Mouse (Mus musculus): Measurements from ENCODE around the gene Car12. TPM values are rescaled to one million over a fixed set of nuclear protein-coding genes. Genes with fewer than 3 reads are reported as not detected.

The Car12 gene
- polyA plus RNA-seq, 2 experiments: 0.10 to 0.17 TPM

- TF ChIP-seq EP300 (IDR thresholded peaks at IDR 0.05; ENCODE audit: low read depth) (no peak), CTCF (IDR thresholded peaks at IDR 0.05; ENCODE audit: low read depth) (no peak)
- no peak overlapping the region for H3K27ac ChIP-seq
- no peaks in the 10 kb centered on the region; a peak in 1 of 4 replicates for H3K4me1 ChIP-seq (replicated peaks; ENCODE audit: control insufficient read depth in 2 of 2, insufficient read depth in 2 of 2, low read length in 1 of 2)
- 48% methylated on average over 12 of the region's 12 CpGs for whole genome bisulfite sequencing (ENCODE audit: insufficient replicate concordance)
- DNase-seq (ENCODE audit: low read depth in 3 of 3, low spot score in 3 of 3): no peak
- H3K4me3 ChIP-seq (ENCODE audit: insufficient read depth in 1 of 2, low read depth in 2 of 2, low read length in 2 of 2): no peak overlapping the region
- no peaks in the 10 kb centered on the region for H3K36me3 ChIP-seq (replicated peaks; ENCODE audit: control insufficient read depth, insufficient read depth, low read depth)
- H3K9ac ChIP-seq (replicated peaks): no peak overlapping the region
- H3K9me3 ChIP-seq (ENCODE audit: control insufficient read depth, low read length): no peaks in the 10 kb centered on the region
- no peak for ATAC-seq (ENCODE audit: insufficient read depth)
- H3K27me3 ChIP-seq (ENCODE audit: control insufficient read depth, insufficient read depth, low read length): peaks cover 4% of the 10 kb centered on the region
- H3K4me2 ChIP-seq (ENCODE audit: low read depth): no peak overlapping the region
These were observed 4.5 kb upstream of the Car12 start for GRCm38 (mm10) chr9:66708816-66709555.

DNA sequence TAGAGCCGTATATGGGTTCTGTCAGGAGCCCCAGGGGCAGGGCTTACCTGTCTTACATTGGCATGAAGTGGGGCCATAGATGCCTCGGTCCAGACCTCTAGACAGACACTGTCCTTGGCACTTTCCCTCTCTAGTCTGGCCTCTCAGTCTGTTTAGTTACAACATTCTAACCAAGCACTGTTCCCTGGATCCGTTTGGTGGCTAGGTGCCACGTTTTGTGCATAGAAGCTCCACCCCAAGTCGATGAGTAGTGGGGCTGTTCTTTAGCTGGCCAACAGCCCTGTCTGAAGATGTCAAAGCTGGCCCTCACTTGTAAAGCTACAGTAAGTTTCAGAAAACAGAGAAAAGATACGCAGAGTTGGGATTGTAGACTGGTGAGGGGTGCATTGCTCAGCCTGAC lies 2.9 kb upstream of the Car12 start:
- H3K36me3 ChIP-seq (replicated peaks; ENCODE audit: control insufficient read depth, insufficient read depth, low read depth): no peaks in the 10 kb centered on the region
- H3K9me3 ChIP-seq (ENCODE audit: control insufficient read depth, low read length): no peaks in the 10 kb centered on the region
- ATAC-seq (ENCODE audit: insufficient read depth) (no peak), DNase-seq (ENCODE audit: low read depth in 3 of 3, low spot score in 3 of 3) (no peak)
- H3K4me2 ChIP-seq (ENCODE audit: low read depth): no peak overlapping the region
- H3K4me1 ChIP-seq (replicated peaks; ENCODE audit: control insufficient read depth in 2 of 2, insufficient read depth in 2 of 2, low read length in 1 of 2): no peaks in the 10 kb centered on the region; a peak in 1 of 4 replicates
- peaks cover 11% of the 10 kb centered on the region for H3K27me3 ChIP-seq (ENCODE audit: control insufficient read depth, insufficient read depth, low read length)
- WGBS (ENCODE audit: insufficient replicate concordance): 56% methylated on average over 6 of the region's 6 CpGs
- no peak overlapping the region for H3K4me3 ChIP-seq (ENCODE audit: insufficient read depth in 1 of 2, low read depth in 2 of 2, low read length in 2 of 2)
- no peak overlapping the region for H3K27ac ChIP-seq
- H3K9ac ChIP-seq (replicated peaks): no peak overlapping the region
- TF ChIP-seq EP300 (IDR thresholded peaks at IDR 0.05; ENCODE audit: low read depth) (no peak), CTCF (IDR thresholded peaks at IDR 0.05; ENCODE audit: low read depth) (no peak)

DNA sequence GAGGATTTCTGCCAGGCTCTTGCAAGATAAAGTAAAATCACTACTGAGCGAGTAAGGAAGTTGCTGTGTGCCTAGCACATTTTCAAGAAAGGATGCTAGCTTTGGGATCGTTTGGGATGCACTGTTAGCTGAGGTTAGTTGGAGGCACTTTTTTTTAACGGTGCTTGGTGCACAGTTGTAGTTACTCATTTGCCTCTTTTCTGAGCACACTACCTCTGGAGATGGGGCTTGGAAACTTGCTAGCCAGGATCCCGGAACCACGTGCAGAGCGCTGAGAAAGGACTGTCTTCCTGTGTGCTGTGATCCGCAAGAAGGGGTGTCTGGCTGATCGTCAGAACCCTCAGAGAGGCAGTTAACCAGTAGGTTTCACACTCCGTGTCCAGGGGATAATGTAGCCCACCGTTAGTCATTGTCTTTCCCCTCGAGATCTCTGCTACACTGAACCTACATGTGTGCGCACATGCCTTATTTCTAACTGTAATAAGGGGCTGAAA lies 583 bp downstream of the Car12 start:
- Histone ChIP-seq H3K36me3 (replicated peaks; ENCODE audit: control insufficient read depth, insufficient read depth, low read depth) (no peaks in the 10 kb centered on the region), H3K4me3 (ENCODE audit: insufficient read depth in 1 of 2, low read depth in 2 of 2, low read length in 2 of 2) (no peak overlapping the region), H3K9me3 (ENCODE audit: control insufficient read depth, low read length) (no peaks in the 10 kb centered on the region), H3K27me3 (ENCODE audit: control insufficient read depth, insufficient read depth, low read length) (peaks cover 11% of the 10 kb centered on the region), H3K4me1 (replicated peaks; ENCODE audit: control insufficient read depth in 2 of 2, insufficient read depth in 2 of 2, low read length in 1 of 2) (no peaks in the 10 kb centered on the region; a peak in 1 of 4 replicates), H3K9ac (replicated peaks) (no peak overlapping the region), H3K4me2 (ENCODE audit: low read depth) (peak overlapping the region; percentile 60), H3K27ac (no peak overlapping the region)
- no peak for DNase-seq (ENCODE audit: low read depth in 3 of 3, low spot score in 3 of 3)
- WGBS (ENCODE audit: insufficient replicate concordance): 17% methylated on average over 12 of the region's 12 CpGs
- TF ChIP-seq EP300 (IDR thresholded peaks at IDR 0.05; ENCODE audit: low read depth) (no peak), CTCF (IDR thresholded peaks at IDR 0.05; ENCODE audit: low read depth) (no peak)
- no peak for ATAC-seq (ENCODE audit: insufficient read depth)

GRCm38 (mm10) chr9:66715361-66715760 lies 1.9 kb downstream of the Car12 start:
- Histone ChIP-seq H3K9me3 (ENCODE audit: control insufficient read depth, low read length) (no peaks in the 10 kb centered on the region), H3K27me3 (ENCODE audit: control insufficient read depth, insufficient read depth, low read length) (peaks cover 11% of the 10 kb centered on the region), H3K27ac (no peak overlapping the region), H3K4me3 (ENCODE audit: insufficient read depth in 1 of 2, low read depth in 2 of 2, low read length in 2 of 2) (no peak overlapping the region), H3K4me2 (ENCODE audit: low read depth) (no peak overlapping the region), H3K36me3 (replicated peaks; ENCODE audit: control insufficient read depth, insufficient read depth, low read depth) (no peaks in the 10 kb centered on the region), H3K4me1 (replicated peaks; ENCODE audit: control insufficient read depth in 2 of 2, insufficient read depth in 2 of 2, low read length in 1 of 2) (no peaks in the 10 kb centered on the region; a peak in 1 of 4 replicates), H3K9ac (replicated peaks) (no peak overlapping the region)
- TF ChIP-seq CTCF (IDR thresholded peaks at IDR 0.05; ENCODE audit: low read depth) (no peak), EP300 (IDR thresholded peaks at IDR 0.05; ENCODE audit: low read depth) (no peak)
- ATAC-seq (ENCODE audit: insufficient read depth) (no peak), DNase-seq (ENCODE audit: low read depth in 3 of 3, low spot score in 3 of 3) (no peak)
- 37% methylated on average over 2 of the region's 2 CpGs for WGBS (ENCODE audit: insufficient replicate concordance)

GRCm38 (mm10) chr9:66716533-66716932 lies 3.0 kb downstream of the Car12 start:
- no peaks in the 10 kb centered on the region for H3K9me3 ChIP-seq (ENCODE audit: control insufficient read depth, low read length)
- no peak overlapping the region for H3K27ac ChIP-seq
- no peak overlapping the region for H3K4me3 ChIP-seq (ENCODE audit: insufficient read depth in 1 of 2, low read depth in 2 of 2, low read length in 2 of 2)
- H3K4me2 ChIP-seq (ENCODE audit: low read depth): no peak overlapping the region
- no peaks in the 10 kb centered on the region; a peak in 1 of 4 replicates for H3K4me1 ChIP-seq (replicated peaks; ENCODE audit: control insufficient read depth in 2 of 2, insufficient read depth in 2 of 2, low read length in 1 of 2)
- H3K36me3 ChIP-seq (replicated peaks; ENCODE audit: control insufficient read depth, insufficient read depth, low read depth): no peaks in the 10 kb centered on the region
- H3K27me3 ChIP-seq (ENCODE audit: control insufficient read depth, insufficient read depth, low read length): peaks cover 11% of the 10 kb centered on the region
- no peak for ATAC-seq (ENCODE audit: insufficient read depth)
- DNase-seq (ENCODE audit: low read depth in 3 of 3, low spot score in 3 of 3): no peak
- TF ChIP-seq EP300 (IDR thresholded peaks at IDR 0.05; ENCODE audit: low read depth): no peak
- TF ChIP-seq CTCF (IDR thresholded peaks at IDR 0.05; ENCODE audit: low read depth): no peak
- WGBS (ENCODE audit: insufficient replicate concordance): 61% methylated on average over 3 of the region's 3 CpGs
- H3K9ac ChIP-seq (replicated peaks): no peak overlapping the region
